Mouse (Mus musculus): ENCODE data around the gene Bcl2l13.
A peak's percentile ranks its signal among the peaks of the same experiment; 100 is the strongest.

Bcl2l13 gene

GRCm38 (mm10) chr6:120929421-120929820 lies 93.4 kb downstream of the Bcl2l13 start:
- no peak for DNase-seq (ENCODE audit: inconsistent ontology term)

DNA sequence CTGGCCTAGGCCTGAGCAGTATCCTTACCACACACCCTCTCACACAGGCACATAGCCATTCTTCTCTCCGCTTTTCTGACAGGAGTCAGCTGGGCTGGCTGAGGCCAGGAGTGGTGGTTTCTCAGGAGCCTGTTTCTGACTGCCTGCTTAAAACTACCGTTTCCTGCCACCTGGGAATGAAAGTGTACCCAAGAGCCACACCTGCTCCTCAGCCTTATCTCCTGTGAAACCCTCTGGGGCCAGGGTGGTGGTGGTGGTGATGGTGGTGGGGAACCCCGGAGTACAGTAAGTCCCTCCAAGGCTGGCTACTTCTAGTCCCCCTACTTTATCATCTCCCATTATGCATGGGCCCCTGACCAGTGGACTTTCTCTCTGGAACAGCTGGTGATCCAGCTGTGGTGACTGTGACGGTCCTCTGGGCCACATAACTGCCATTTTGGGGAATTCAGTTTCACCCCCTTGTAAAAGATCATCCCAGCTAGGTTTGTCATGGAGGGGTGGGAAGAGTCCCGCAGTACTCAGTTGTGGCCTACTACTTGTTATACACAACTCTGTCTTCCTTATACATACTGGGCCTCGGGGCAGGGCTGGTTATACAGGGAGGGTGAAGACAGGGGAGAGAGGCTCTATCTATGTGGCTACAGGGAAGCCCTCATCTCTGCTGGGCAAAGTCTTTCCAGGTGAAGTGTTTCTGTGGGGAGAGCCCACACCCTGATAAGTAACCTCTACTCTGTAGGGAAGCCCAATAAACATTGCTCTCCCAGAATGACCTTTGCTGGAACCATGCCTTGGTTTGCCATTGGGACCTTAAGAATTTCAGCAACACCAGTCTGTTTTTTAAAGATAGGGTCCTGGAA lies 94.7 kb downstream of the Bcl2l13 start:
- DNase-seq (ENCODE audit: inconsistent ontology term): no peak

GRCm38 (mm10) chr6:120932597-120932996 lies 96.6 kb downstream of the Bcl2l13 start:
- DNase-seq (ENCODE audit: inconsistent ontology term): no peak

- DNase-seq (ENCODE audit: inconsistent ontology term): no peak
These were observed 97.7 kb downstream of the Bcl2l13 start for GRCm38 (mm10) chr6:120933670-120934069.

DNA sequence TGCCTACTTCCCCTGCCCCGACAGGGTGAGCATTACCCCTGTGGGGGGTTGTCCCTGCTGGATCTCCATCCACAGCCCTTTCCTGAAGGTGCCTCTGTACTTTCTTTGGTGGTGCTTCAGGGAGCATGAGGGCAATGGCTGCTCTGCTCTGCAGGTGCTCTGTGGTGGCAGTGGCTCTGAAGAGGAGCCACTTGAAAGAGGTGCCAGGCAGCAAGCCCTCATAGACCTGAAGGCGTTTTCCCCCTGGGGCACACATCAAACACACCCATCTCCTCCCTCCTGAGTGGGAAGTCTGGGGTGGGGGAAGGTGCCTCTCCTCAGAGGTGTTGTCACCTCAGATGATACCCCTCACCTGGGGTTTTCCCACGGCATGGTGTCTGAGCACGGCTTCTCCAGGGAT lies 98.2 kb downstream of the Bcl2l13 start:
- no peak for DNase-seq (ENCODE audit: inconsistent ontology term)

GRCm38 (mm10) chr6:120937104-120937617 lies 101.1 kb downstream of the Bcl2l13 start:
- DNase-seq (ENCODE audit: inconsistent ontology term): no peak

DNA sequence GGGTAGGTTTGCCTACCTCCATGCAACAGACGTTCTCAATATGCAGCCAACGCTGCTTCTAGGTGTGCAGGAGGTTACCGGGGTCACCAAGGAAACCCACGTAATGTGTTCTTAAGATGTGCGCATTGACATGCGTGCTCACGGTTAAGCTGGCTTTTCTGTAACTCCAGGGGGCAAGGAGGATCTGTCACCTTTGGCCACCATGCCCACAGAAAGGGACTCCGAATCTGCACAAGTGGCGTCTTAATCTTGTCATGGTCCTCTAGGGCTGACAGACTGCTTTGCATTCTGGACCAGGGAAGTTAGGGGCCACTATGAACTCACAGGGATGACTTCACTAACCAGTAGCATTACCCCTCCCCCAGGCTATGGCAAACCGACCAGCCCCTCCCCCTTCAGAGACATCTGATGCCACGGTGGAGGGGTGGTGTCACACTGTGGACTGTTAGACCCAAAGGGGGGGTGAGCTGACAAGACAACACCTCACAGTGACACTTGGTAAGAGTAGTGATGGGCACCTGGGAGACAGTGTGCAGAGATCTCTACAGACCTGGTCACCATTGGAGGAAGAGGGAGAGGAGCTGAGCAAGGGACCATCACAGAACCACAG lies 102.1 kb downstream of the Bcl2l13 start:
- DNase-seq (ENCODE audit: inconsistent ontology term): no peak

- DNase-seq (ENCODE audit: inconsistent ontology term): no peak
These were observed 102.9 kb downstream of the Bcl2l13 start for GRCm38 (mm10) chr6:120938763-120939450.

DNA sequence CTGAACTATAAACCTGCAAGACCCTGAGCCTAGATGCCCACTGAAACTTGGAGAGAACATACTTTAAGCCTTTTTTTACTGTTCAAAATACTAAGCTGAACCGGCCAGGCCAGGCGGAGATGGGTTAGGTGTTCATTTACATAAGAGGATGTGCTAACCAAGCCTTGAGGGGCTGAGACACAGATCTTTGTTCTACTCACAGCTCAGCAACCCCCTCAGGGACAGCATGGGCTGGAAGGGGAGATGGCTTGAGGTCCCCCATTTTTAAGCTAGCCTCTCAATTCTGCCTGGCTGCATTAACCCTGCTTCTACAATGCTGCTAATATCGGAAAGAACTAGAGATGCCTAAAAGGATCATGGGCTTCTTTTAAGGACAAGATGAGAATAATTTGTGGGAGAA lies 103.8 kb downstream of the Bcl2l13 start:
- no peak for DNase-seq (ENCODE audit: inconsistent ontology term)

DNA sequence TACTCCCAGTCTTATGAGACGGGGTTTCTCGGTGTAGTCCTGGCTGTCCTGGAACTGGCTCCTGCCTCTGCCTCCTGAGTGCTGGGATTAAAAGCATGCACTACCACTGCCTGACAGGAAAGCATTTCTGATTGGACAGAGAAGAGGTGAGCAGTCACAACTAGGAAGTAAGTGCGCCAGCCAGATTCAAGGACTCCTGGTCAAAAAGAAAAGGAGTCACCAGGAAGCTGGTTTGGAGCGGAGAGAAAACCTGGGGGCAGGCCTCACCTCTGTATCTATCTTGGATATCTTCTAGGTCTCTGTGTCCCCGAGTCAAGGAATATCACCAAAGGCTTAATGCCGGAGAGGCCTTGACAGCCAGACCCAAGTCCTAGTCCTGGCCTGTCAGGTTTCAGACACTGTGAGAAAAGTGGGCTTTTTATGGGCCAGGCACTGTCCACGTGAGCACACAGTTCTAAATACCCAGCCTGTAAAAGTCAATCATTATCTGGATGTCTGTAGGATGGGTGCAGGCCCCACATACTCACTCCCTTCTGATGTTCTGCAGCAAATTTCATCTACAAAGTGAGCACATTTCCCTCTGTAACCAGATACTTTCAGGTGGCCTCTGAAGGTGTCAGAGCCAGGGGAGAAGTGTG lies 104.6 kb downstream of the Bcl2l13 start:
- DNase-seq (ENCODE audit: inconsistent ontology term): no peak

DNA sequence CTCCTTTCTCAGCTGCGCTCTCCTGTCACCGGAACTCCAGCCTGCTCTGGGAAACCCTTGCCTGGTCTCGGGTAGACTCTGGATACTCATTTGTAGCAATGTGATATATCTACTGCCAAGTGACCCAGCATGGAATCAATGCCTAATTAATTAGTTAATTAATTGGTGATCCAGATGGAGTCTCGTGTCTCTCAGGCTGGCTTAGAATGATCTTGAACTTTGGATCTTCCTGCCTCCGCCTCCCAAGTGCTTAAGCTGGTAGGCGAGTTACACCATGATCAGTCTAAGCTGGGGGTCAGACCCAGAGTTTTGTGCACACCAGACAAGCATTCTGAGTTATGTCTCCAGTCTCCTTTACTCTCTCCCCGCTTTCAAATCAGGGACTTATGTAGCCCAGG lies 105.1 kb downstream of the Bcl2l13 start:
- DNase-seq (ENCODE audit: inconsistent ontology term): no peak

GRCm38 (mm10) chr6:120941575-120941974 lies 105.6 kb downstream of the Bcl2l13 start:
- DNase-seq (ENCODE audit: inconsistent ontology term): peak; percentile 15
